Mouse (Mus musculus): Measurements from ENCODE around the gene Krtdap.
A peak's percentile ranks its signal among the peaks of the same experiment; 100 is the strongest.

The Krtdap gene

DNA sequence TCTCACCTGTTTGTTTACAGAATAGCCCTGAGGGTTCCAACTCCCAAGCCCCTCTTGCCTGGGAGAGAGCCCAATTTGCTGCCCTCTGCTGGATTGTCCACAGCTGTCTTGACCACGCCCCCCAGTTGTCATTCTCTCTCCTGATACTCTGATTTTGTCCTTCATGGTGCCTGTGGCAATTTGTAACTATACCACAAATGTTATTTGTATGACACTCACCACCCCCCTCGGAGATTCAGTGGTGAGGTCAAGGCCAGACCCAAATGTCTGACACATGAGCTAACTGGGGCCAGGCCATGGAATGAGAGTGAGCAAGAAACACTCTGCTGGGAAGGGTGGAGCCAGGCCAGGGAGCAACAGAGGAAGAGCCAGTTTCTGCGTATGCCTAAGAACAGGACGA is 28.8 kb upstream of the Krtdap start:
- Histone ChIP-seq H3K36me3 (ENCODE audit: insufficient read depth, low read length) (no peaks in the 10 kb centered on the region), H3K9me3 (ENCODE audit: low read length) (peaks cover 10% of the 10 kb centered on the region), H3K4me1 (replicated peaks; ENCODE audit: low read depth, low read length) (peaks cover 36% of the 10 kb centered on the region), H3K27me3 (ENCODE audit: insufficient read depth, low read length) (peaks cover 43% of the 10 kb centered on the region), H3K4me3 (replicated peaks; ENCODE audit: low read length) (no peak overlapping the region)
- TF ChIP-seq CTCF (conservative IDR thresholded peaks at IDR 0.05; ENCODE audit: low read length) = peak; percentile 20
- no peak for TF ChIP-seq POU5F1 (IDR thresholded peaks at IDR 0.05; ENCODE audit: borderline replicate concordance, low read length)

DNA sequence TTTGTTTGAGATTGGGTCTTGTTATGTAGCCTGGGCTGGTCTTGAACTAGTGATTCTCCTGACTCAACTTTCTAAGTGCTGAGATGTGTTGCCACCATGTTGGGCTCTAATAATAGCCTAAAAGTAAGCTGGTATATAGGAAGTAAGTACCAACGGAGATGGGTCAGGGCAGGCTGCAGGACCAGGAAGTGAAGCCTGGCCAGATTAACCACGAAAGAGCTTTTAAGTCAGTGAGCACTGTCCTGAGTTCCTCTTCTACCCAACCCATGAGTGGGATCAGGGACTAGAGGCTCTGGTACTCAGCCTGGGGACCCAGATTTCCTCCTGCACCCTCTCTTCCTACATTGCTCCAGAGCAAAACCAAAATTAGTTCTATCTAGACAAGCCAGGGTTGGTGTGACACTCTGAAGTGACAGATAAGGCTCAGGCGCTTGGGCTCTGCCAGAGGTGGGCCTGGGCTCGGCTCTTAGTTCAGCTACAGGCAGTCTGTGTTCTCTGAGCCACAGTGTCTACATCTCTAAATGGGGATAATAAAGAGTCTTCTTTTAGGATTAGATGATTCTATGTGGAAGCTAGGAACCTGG is 25.8 kb upstream of the Krtdap start:
- no peak overlapping the region for H3K4me3 ChIP-seq (replicated peaks; ENCODE audit: low read length)
- H3K9me3 ChIP-seq (ENCODE audit: low read length) = no peaks in the 10 kb centered on the region
- H3K4me1 ChIP-seq (replicated peaks; ENCODE audit: low read depth, low read length) = peaks cover 45% of the 10 kb centered on the region
- H3K36me3 ChIP-seq (ENCODE audit: insufficient read depth, low read length) = no peaks in the 10 kb centered on the region
- TF ChIP-seq POU5F1 (IDR thresholded peaks at IDR 0.05; ENCODE audit: borderline replicate concordance, low read length) (no peak), NANOG (IDR thresholded peaks at IDR 0.05; ENCODE audit: borderline replicate concordance, low read length) (no peak), CTCF (conservative IDR thresholded peaks at IDR 0.05; ENCODE audit: low read length) (no peak)
- peaks cover 47% of the 10 kb centered on the region for H3K27me3 ChIP-seq (ENCODE audit: insufficient read depth, low read length)

DNA sequence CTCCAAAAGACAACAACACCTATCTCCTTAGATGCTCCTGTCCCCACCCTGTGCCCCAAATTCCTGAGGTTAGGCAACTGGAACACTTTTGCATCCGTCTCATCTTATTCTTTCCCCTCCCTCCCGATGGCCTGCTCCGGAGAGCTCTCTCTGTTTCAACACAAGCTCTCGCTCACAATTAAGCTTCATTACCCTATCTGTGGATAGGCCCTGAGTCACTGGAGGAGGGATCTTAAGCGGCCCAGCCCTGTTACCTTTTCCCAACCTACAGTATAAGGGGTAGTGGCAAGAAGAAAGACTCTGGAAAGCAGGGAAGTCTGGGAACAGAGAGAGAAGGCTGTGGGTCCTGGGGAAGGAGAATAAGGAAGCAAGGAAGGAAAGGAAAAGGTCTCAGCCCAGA is 24.2 kb upstream of the Krtdap start, which contains the start of gene Dmkn:
Gene Dmkn (plus strand): TSS at position 301 of the 400 bp plus-strand sequence.
- H3K4me1 ChIP-seq (replicated peaks; ENCODE audit: low read depth, low read length) = peaks cover 44% of the 10 kb centered on the region
- no peak for TF ChIP-seq POU5F1 (IDR thresholded peaks at IDR 0.05; ENCODE audit: borderline replicate concordance, low read length)
- TF ChIP-seq NANOG (IDR thresholded peaks at IDR 0.05; ENCODE audit: borderline replicate concordance, low read length) = no peak
- TF ChIP-seq CTCF (conservative IDR thresholded peaks at IDR 0.05; ENCODE audit: low read length) = no peak
- H3K4me3 ChIP-seq (replicated peaks; ENCODE audit: low read length) = no peak within 1 kb of the TSS
- no peaks in the 10 kb centered on the region for H3K36me3 ChIP-seq (ENCODE audit: insufficient read depth, low read length)
- peaks cover 51% of the 10 kb centered on the region for H3K27me3 ChIP-seq (ENCODE audit: insufficient read depth, low read length)
- H3K9me3 ChIP-seq (ENCODE audit: low read length) = no peaks in the 10 kb centered on the region

DNA sequence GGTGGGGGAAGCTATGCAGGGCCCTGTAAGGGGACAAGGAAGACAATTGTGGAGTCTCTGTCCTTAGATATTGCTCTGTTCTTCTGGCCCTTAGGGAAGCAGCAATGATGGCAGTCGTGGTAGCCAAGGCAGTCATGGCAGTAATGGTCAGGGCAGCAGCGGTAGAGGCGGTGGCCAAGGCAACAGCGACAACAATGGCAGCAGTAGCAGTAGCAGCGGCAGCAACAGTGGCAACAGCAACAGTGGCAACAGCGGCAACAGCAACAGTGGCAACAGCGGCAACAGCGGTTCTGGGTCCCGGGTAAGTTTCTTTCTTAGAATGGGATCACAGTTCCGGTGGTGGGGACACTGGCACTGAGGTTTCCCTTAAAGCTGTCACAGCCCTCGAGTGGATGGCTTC is 22.5 kb upstream of the Krtdap start:
- TF ChIP-seq NANOG (IDR thresholded peaks at IDR 0.05; ENCODE audit: borderline replicate concordance, low read length) (no peak), POU5F1 (IDR thresholded peaks at IDR 0.05; ENCODE audit: borderline replicate concordance, low read length) (no peak), CTCF (conservative IDR thresholded peaks at IDR 0.05; ENCODE audit: low read length) (no peak)
- Histone ChIP-seq H3K36me3 (ENCODE audit: insufficient read depth, low read length) (no peaks in the 10 kb centered on the region), H3K27me3 (ENCODE audit: insufficient read depth, low read length) (peaks cover 64% of the 10 kb centered on the region), H3K4me1 (replicated peaks; ENCODE audit: low read depth, low read length) (peaks cover 52% of the 10 kb centered on the region), H3K9me3 (ENCODE audit: low read length) (no peaks in the 10 kb centered on the region), H3K4me3 (replicated peaks; ENCODE audit: low read length) (no peak overlapping the region)

DNA sequence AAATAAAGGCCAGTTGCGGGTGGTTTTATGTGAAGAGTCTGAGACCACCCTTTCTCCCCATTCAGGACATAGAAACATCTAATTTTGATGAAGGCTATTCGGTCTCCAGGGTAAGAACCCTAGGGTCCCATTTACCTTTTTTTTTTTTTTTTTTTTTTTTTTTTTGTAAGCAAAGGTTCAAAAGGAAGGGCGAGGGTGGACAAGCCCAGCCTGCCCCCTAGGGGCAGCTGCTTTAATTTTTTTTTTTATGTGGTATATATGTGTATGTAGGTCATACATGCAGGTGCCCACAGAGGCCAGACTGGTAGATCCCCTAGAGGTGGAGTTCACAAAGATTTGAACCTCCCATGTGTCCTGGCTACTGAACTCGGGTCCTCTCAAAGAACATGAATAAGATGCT is 21.3 kb upstream of the Krtdap start:
- Histone ChIP-seq H3K27me3 (ENCODE audit: insufficient read depth, low read length) (peaks cover 69% of the 10 kb centered on the region), H3K9me3 (ENCODE audit: low read length) (no peaks in the 10 kb centered on the region), H3K36me3 (ENCODE audit: insufficient read depth, low read length) (no peaks in the 10 kb centered on the region), H3K4me1 (replicated peaks; ENCODE audit: low read depth, low read length) (peaks cover 55% of the 10 kb centered on the region), H3K4me3 (replicated peaks; ENCODE audit: low read length) (no peak overlapping the region)
- TF ChIP-seq POU5F1 (IDR thresholded peaks at IDR 0.05; ENCODE audit: borderline replicate concordance, low read length) (no peak), CTCF (conservative IDR thresholded peaks at IDR 0.05; ENCODE audit: low read length) (peak; percentile 16; the same call in 1 of the 2 replicates), NANOG (IDR thresholded peaks at IDR 0.05; ENCODE audit: borderline replicate concordance, low read length) (no peak)

DNA sequence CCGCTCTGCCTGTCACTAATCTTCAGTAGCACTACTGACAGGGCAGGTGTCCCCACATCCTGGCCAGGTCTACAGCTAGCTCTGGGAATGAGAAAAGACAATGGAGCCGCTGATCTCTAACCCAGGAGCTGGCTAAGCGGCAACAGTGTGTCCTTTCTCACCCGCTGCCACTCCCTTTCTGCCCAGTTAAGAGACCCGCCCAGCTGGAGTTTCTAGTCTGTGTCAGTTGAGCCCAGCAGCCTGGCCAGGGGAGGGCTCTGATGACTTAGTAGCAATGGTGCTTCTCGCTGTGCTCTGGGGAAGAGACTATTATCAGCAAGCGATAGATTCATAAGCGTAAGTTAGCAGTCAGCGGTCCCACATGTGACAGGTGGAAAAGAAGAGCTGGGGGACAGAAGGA is 18.5 kb upstream of the Krtdap start:
- Histone ChIP-seq H3K36me3 (ENCODE audit: insufficient read depth, low read length) (no peaks in the 10 kb centered on the region), H3K4me3 (replicated peaks; ENCODE audit: low read length) (no peak overlapping the region), H3K4me1 (replicated peaks; ENCODE audit: low read depth, low read length) (peaks cover 40% of the 10 kb centered on the region), H3K9me3 (ENCODE audit: low read length) (peaks cover 6% of the 10 kb centered on the region; the same call in 1 of the 2 replicates), H3K27me3 (ENCODE audit: insufficient read depth, low read length) (peaks cover 58% of the 10 kb centered on the region)
- no peak for TF ChIP-seq NANOG (IDR thresholded peaks at IDR 0.05; ENCODE audit: borderline replicate concordance, low read length)
- TF ChIP-seq CTCF (conservative IDR thresholded peaks at IDR 0.05; ENCODE audit: low read length) = no peak
- no peak for TF ChIP-seq POU5F1 (IDR thresholded peaks at IDR 0.05; ENCODE audit: borderline replicate concordance, low read length)

DNA sequence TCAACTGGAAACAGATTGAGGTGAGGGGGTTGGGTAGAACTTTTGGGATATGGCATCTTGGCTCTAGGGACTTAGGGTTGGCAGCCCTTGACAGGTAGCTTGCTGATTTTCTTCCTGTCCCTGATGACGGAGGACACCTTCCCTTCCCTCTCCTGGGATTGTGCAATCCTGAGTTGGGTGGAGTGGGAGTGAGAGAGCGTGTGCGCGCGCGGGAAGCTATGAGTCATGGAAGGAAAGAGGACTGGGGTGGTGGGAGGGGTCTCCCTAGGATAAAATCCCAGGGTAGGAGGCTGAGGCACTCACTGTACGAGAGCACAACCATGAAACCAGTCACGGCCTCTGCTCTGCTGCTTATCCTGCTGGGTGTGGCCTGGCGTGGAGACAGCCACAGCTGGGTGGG is 11.6 kb upstream of the Krtdap start:
- Histone ChIP-seq H3K36me3 (ENCODE audit: insufficient read depth, low read length) (no peaks in the 10 kb centered on the region), H3K4me3 (replicated peaks; ENCODE audit: low read length) (no peak overlapping the region), H3K27me3 (ENCODE audit: insufficient read depth, low read length) (peaks cover 53% of the 10 kb centered on the region), H3K4me1 (replicated peaks; ENCODE audit: low read depth, low read length) (peaks cover 38% of the 10 kb centered on the region), H3K9me3 (ENCODE audit: low read length) (peaks cover 6% of the 10 kb centered on the region; the same call in 1 of the 2 replicates)
- TF ChIP-seq CTCF (conservative IDR thresholded peaks at IDR 0.05; ENCODE audit: low read length) = no peak
- TF ChIP-seq POU5F1 (IDR thresholded peaks at IDR 0.05; ENCODE audit: borderline replicate concordance, low read length) = no peak
- TF ChIP-seq NANOG (IDR thresholded peaks at IDR 0.05; ENCODE audit: borderline replicate concordance, low read length) = no peak

DNA sequence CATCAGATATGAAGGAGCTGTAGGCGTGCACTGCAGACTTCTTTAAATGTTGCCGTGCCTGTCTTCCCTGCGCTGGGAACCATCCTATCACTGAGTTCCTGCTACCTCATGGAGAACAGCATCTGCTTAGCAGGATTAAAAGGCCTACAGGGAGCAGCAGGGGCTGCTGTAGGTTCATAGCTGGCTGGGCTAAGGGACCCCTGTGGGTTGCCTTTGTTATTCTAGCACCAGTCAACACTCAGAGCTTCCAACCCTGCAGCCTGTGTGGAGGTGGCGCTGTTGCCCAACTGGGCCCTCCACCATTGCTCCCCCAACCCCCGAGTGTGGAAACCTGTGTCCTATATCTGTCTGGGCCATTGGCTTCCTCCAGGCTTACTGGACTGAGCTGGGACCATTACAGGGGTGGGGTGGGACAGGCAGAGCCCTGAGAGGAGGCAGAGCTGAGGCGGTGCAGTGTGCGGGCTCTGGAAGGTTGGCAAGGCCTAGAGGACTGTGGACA is 10.6 kb upstream of the Krtdap start:
- Histone ChIP-seq H3K4me1 (replicated peaks; ENCODE audit: low read depth, low read length) (peaks cover 36% of the 10 kb centered on the region), H3K36me3 (ENCODE audit: insufficient read depth, low read length) (no peaks in the 10 kb centered on the region), H3K4me3 (replicated peaks; ENCODE audit: low read length) (no peak overlapping the region), H3K9me3 (ENCODE audit: low read length) (peaks cover 6% of the 10 kb centered on the region; the same call in 1 of the 2 replicates), H3K27me3 (ENCODE audit: insufficient read depth, low read length) (peaks cover 50% of the 10 kb centered on the region)
- peak; percentile 13; the same call in 1 of the 2 replicates for TF ChIP-seq CTCF (conservative IDR thresholded peaks at IDR 0.05; ENCODE audit: low read length)
- no peak for TF ChIP-seq POU5F1 (IDR thresholded peaks at IDR 0.05; ENCODE audit: borderline replicate concordance, low read length)

DNA sequence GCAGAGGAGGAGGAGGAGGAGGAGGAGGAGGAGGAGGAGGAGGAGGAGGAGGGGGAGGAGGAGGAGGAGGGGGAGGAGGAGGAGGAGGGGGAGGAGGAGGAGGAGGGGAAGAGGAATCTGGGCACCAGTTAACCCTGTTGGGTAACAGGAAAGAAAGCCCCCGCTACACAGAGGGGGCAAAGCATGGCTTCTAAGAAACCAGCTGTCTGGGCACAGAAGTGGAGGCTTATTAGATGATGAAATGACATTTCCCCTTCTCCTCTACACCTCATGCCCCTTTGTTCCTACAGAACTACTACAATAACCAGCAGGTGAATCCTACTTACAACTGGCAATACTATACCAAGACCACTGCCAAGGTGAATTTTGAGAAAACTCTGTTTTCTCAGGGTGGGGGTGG is 9.8 kb upstream of the Krtdap start:
- peaks cover 36% of the 10 kb centered on the region for H3K4me1 ChIP-seq (replicated peaks; ENCODE audit: low read depth, low read length)
- TF ChIP-seq CTCF (conservative IDR thresholded peaks at IDR 0.05; ENCODE audit: low read length) (no peak), POU5F1 (IDR thresholded peaks at IDR 0.05; ENCODE audit: borderline replicate concordance, low read length) (no peak), NANOG (IDR thresholded peaks at IDR 0.05; ENCODE audit: borderline replicate concordance, low read length) (no peak)
- H3K4me3 ChIP-seq (replicated peaks; ENCODE audit: low read length) = no peak overlapping the region
- peaks cover 6% of the 10 kb centered on the region; the same call in 1 of the 2 replicates for H3K9me3 ChIP-seq (ENCODE audit: low read length)
- H3K36me3 ChIP-seq (ENCODE audit: insufficient read depth, low read length) = no peaks in the 10 kb centered on the region
- peaks cover 55% of the 10 kb centered on the region for H3K27me3 ChIP-seq (ENCODE audit: insufficient read depth, low read length)

Measured in E14TG2a.4 (cell line).